Mouse (Mus musculus) limb, embryonic 12.5 days (tissue): ENCODE measurements around the gene Prdm9. TPM values are rescaled to one million over a fixed set of nuclear protein-coding genes. Genes with fewer than 3 reads are reported as not detected.

Source experiments
- polyA plus RNA-seq: library from polyadenylated mRNA; unstranded; fragments of >200 nt; fragmentation: Nextera tagmentation; extraction: Ambion mirVana; gene quantifications from 2 replicates; pipeline ENCODE4 v1.2.1, GENCODE M21; 2016

Prdm9 gene
- polyA plus RNA-seq, 1 experiment from 2014 or later: 1.4 TPM

Other genes starting within 250 kb of the Prdm9 start
- gene Dll1, start 187.5 kb downstream of the Prdm9 start, polyA plus RNA-seq: 6.7 and 7.1 TPM in 2 replicates
- gene Fam120b, start 168.2 kb downstream of the Prdm9 start, polyA plus RNA-seq: 33.2 and 35.2 TPM in 2 replicates
- gene Psmb1, start 64.6 kb downstream of the Prdm9 start, polyA plus RNA-seq: 262 and 265 TPM in 2 replicates
- 45.8 and 53.3 TPM in 2 replicates for gene Tbp, start 64.5 kb downstream of the Prdm9 start, polyA plus RNA-seq
- gene Pdcd2, start 37.1 kb downstream of the Prdm9 start, polyA plus RNA-seq: 54.8 and 59.6 TPM in 2 replicates
- 48.6 and 51.1 TPM in 2 replicates for gene Chd1, start 140.6 kb upstream of the Prdm9 start, polyA plus RNA-seq